Comparison of ENCODE assay signal across 8 mouse cellular contexts in the genomic region with DNA sequence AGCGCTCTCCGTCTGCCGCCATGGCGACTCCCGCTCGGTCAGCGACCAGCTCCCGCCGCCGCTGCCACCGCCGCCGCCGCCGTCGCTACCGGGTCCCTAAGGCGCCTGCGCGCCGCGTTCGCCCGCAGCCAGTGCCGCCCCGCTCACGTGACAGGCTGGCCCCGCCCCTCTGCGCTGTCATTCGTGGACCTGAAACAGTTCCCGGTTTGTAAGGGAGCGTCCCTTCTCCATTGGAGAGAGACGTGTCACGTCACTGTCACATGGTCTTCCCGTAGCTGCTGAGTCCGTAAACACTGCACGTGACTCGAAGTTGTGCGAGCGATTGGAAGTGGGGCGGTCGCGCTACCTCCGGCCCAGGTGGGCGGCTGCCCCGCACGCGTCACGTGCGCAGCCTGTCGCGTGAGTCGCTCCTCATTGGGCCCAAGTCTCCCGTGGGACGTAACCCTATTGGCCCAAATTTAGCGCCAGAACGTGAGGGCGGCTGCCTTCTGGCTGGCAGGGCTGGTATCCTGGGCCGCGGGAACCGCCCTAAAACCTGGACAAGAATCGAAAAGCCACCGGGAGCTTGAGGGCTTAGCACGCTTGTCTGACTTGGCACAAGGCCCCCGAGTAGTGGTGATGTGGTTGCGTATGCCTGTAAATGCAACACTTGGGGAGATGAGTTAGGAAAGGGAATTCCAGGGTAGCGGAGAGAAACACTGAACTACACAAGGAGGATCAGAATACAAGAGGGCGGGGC. TPM values are rescaled to one million over a fixed set of nuclear protein-coding genes. Genes with fewer than 3 reads are reported as not detected.
DNase-seq lines count a peak whose midpoint lies in the region; ATAC-seq and TF ChIP-seq lines count a peak whose summit lies in the region.

A gene (minus strand): TSS at position 103 of the 739 bp plus-strand sequence.
A gene (plus strand): TSS at position 329 of the 739 bp plus-strand sequence.

- H3K4me2 ChIP-seq in forebrain, embryonic 13.5 days, result peak within 1 kb of the TSS; percentile 77
- peak within 1 kb of the TSS; percentile 84 for H3K4me2 ChIP-seq in liver, postnatal 0 days (ENCODE audit: low read depth, low read length)
- H3K4me2 ChIP-seq in neural tube, embryonic 14.5 days (ENCODE audit: low read depth, low read length), result peak within 1 kb of the TSS; percentile 79

- peak; percentile 69 for TF ChIP-seq POLR2A in ES-Bruce4 (IDR thresholded peaks at IDR 0.05; ENCODE audit: insufficient read depth, low read length)

- ATAC-seq in cerebellum, adult (ENCODE audit: insufficient number of reproducible peaks, low FRiP score, low TSS enrichment), result peak; percentile 95
- ATAC-seq in forebrain, embryonic 13.5 days, result peak; percentile 99
- ATAC-seq in liver, postnatal 0 days, result peak; percentile 98
- peak; percentile 99 for ATAC-seq in neural tube, embryonic 14.5 days (ENCODE audit: low read depth)

- H3K4me1 ChIP-seq in ES-Bruce4 (ENCODE audit: control insufficient read depth, insufficient read depth, low read length), result no peaks in the 10 kb centered on the region
- H3K4me1 ChIP-seq in forebrain, embryonic 13.5 days, result peaks cover 38% of the 10 kb centered on the region
- H3K4me1 ChIP-seq in liver, postnatal 0 days (ENCODE audit: insufficient read depth), result peaks cover 20% of the 10 kb centered on the region
- H3K4me1 ChIP-seq in neural tube, embryonic 14.5 days (ENCODE audit: control insufficient read depth, insufficient read depth, low read length), result peaks cover 13% of the 10 kb centered on the region

- peak; percentile 99 to 100 for DNase-seq in heart, postnatal 10 days
- peak; percentile 94 for DNase-seq in large intestine, adult 2 months (ENCODE audit: low read depth, low spot score)
- peak; percentile 99 for DNase-seq in liver, postnatal 0 days
- DNase-seq in testis, postnatal 10 days (ENCODE audit: low spot score), result peak; percentile 100

- TF ChIP-seq EP300 in ES-Bruce4 (IDR thresholded peaks at IDR 0.05; ENCODE audit: insufficient read depth, low read depth, low read length), result 0 out of 2 replicates have a peak, but pooled peaks have one; percentile 24
- TF ChIP-seq EP300 in liver, postnatal 0 days (IDR thresholded peaks at IDR 0.05; ENCODE audit: low read depth), result peak; percentile 48; the same call in 1 of the 2 replicates

- peaks cover 37% of the 10 kb centered on the region for H3K36me3 ChIP-seq in ES-Bruce4 (ENCODE audit: control insufficient read depth, insufficient read depth, low read length, poor library complexity, severe bottlenecking)
- peaks cover 37% of the 10 kb centered on the region for H3K36me3 ChIP-seq in forebrain, embryonic 13.5 days (ENCODE audit: poor library complexity, severe bottlenecking)
- H3K36me3 ChIP-seq in liver, postnatal 0 days (replicated peaks; ENCODE audit: insufficient read depth, low read length), result peaks cover 35% of the 10 kb centered on the region
- H3K36me3 ChIP-seq in neural tube, embryonic 14.5 days (ENCODE audit: control insufficient read depth, insufficient read depth, low read length), result peaks cover 24% of the 10 kb centered on the region

- WGBS in forebrain, embryonic 13.5 days, result under 1% methylated on average over 67 of the region's 68 CpGs
- WGBS in large intestine, adult 2 months, result under 1% methylated on average over 66 of the region's 68 CpGs
- under 1% methylated on average over 63 of the region's 68 CpGs for WGBS in liver, postnatal 0 days (ENCODE audit: insufficient replicate concordance)
- WGBS in neural tube, embryonic 14.5 days, result under 1% methylated on average over 68 of the region's 68 CpGs

- TF ChIP-seq CTCF in ES-Bruce4 (IDR thresholded peaks at IDR 0.05; ENCODE audit: low read depth, low read length), result no peak
- no peak for TF ChIP-seq CTCF in liver, postnatal 0 days (IDR thresholded peaks at IDR 0.05; ENCODE audit: low read depth)

- H3K9me3 ChIP-seq in ES-Bruce4 (replicated peaks; ENCODE audit: control insufficient read depth, insufficient read depth, low read length, poor library complexity, severe bottlenecking), result no peaks in the 10 kb centered on the region
- no peaks in the 10 kb centered on the region for H3K9me3 ChIP-seq in forebrain, embryonic 13.5 days (replicated peaks)
- H3K9me3 ChIP-seq in liver, postnatal 0 days (ENCODE audit: low read length), result no peaks in the 10 kb centered on the region
- no peaks in the 10 kb centered on the region for H3K9me3 ChIP-seq in neural tube, embryonic 14.5 days (ENCODE audit: control insufficient read depth, low read length)

- peak within 1 kb of the TSS; percentile 77 for H3K9ac ChIP-seq in ES-Bruce4 (ENCODE audit: low read depth, poor library complexity, severe bottlenecking)
- peak within 1 kb of the TSS; percentile 99 for H3K9ac ChIP-seq in forebrain, embryonic 13.5 days
- H3K9ac ChIP-seq in liver, postnatal 0 days (replicated peaks), result peak within 1 kb of the TSS; percentile 96
- peak within 1 kb of the TSS; percentile 99 for H3K9ac ChIP-seq in neural tube, embryonic 14.5 days (replicated peaks; ENCODE audit: low read depth, low read length)

- peak within 1 kb of the TSS; percentile 85 for H3K4me3 ChIP-seq in ES-Bruce4 (ENCODE audit: low read depth, low read length)
- H3K4me3 ChIP-seq in forebrain, embryonic 13.5 days, result peak within 1 kb of the TSS; percentile 97
- peak within 1 kb of the TSS; percentile 89 for H3K4me3 ChIP-seq in liver, postnatal 0 days (ENCODE audit: low read depth, low read length)
- H3K4me3 ChIP-seq in neural tube, embryonic 14.5 days (ENCODE audit: low read depth, low read length), result peak within 1 kb of the TSS; percentile 99

- intact Hi-C loops in heart, postnatal 10 days (cut with DNase I), result loop anchor here (2.0 to 5.0 kb wide), 2 partner anchors 14 to 131 kb away; a partner anchor contains a TSS

- peak within 1 kb of the TSS; percentile 90 for H3K27ac ChIP-seq in ES-Bruce4 (ENCODE audit: insufficient read depth, low read length)
- H3K27ac ChIP-seq in forebrain, embryonic 13.5 days, result peak within 1 kb of the TSS; percentile 85
- peak within 1 kb of the TSS; percentile 99 for H3K27ac ChIP-seq in liver, postnatal 0 days (ENCODE audit: low read depth)
- peak within 1 kb of the TSS; percentile 84 for H3K27ac ChIP-seq in neural tube, embryonic 14.5 days (ENCODE audit: low read depth, low read length)

- no peaks in the 10 kb centered on the region for H3K27me3 ChIP-seq in ES-Bruce4 (ENCODE audit: control insufficient read depth, insufficient read depth, low read length, poor library complexity, severe bottlenecking)
- no peaks in the 10 kb centered on the region for H3K27me3 ChIP-seq in forebrain, embryonic 13.5 days
- H3K27me3 ChIP-seq in liver, postnatal 0 days (ENCODE audit: insufficient read depth, low read length), result no peaks in the 10 kb centered on the region
- no peaks in the 10 kb centered on the region for H3K27me3 ChIP-seq in neural tube, embryonic 14.5 days (ENCODE audit: control insufficient read depth, insufficient read depth, low read length)

RNA-seq across cellular contexts. Expression of the first gene that starts in this region (rescaled TPM):
- polyA plus RNA-seq in ES-Bruce4 (2011; ENCODE audit: insufficient read depth, insufficient read length, low read depth, missing spikeins), result 90.3 and 95.5 TPM in 2 replicates
- 73.7 and 76.9 TPM in 2 replicates for polyA plus RNA-seq in forebrain, embryonic 13.5 days (2015; fragmentation: Nextera tagmentation; extraction: Ambion mirVana)
- 10 to 100 TPM; 23.7 to 25.4 TPM for total RNA-seq in heart, postnatal 10 days (2021)
- polyA plus RNA-seq in large intestine, adult 2 months (2012; rRNA removed), result 52.3 and 65.7 TPM in 2 replicates
- 23.6 and 24.2 TPM in 2 replicates for polyA plus RNA-seq in liver, postnatal 0 days (2015; fragmentation: Nextera tagmentation; extraction: Ambion mirVana)
- polyA plus RNA-seq in neural tube, embryonic 14.5 days (2014; fragmentation: Nextera tagmentation; extraction: Ambion mirVana), result 68.4 and 98.6 TPM in 2 replicates

RNA-seq across cellular contexts. Expression of the second gene that starts in this region (rescaled TPM):
- 58.9 and 64.4 TPM in 2 replicates for polyA plus RNA-seq in ES-Bruce4 (2011; ENCODE audit: insufficient read depth, insufficient read length, low read depth, missing spikeins)
- 33.2 and 35.4 TPM in 2 replicates for polyA plus RNA-seq in forebrain, embryonic 13.5 days (2015; fragmentation: Nextera tagmentation; extraction: Ambion mirVana)
- 10 to 100 TPM; 15.2 to 17.3 TPM for total RNA-seq in heart, postnatal 10 days (2021)
- polyA plus RNA-seq in large intestine, adult 2 months (2012; rRNA removed), result 143 and 173 TPM in 2 replicates
- polyA plus RNA-seq in liver, postnatal 0 days (2015; fragmentation: Nextera tagmentation; extraction: Ambion mirVana), result 66.4 and 70.4 TPM in 2 replicates
- polyA plus RNA-seq in neural tube, embryonic 14.5 days (2014; fragmentation: Nextera tagmentation; extraction: Ambion mirVana), result 15.4 and 22.8 TPM in 2 replicates

Comparison
In these comparisons a context has a peak if more than half of its experiments do, and no peak if none do; other contexts are left out.
1. Peak in every context shown above with its lines: DNase-seq, ATAC-seq, H3K4me3 ChIP-seq and H3K27ac ChIP-seq.